Mouse (Mus musculus): ENCODE measurements around the gene Tubb5. TPM values are rescaled to one million over a fixed set of nuclear protein-coding genes. Genes with fewer than 3 reads are reported as not detected.

The Tubb5 gene
- total RNA-seq, 2 experiments from 2014 or later: 188 to 218 TPM

- DNase-seq: peak; percentile 90 to 92
Observed at GRCm38 (mm10) chr17:35829737-35830136, 8.4 kb downstream of the Tubb5 start.

- DNase-seq: no peak
Observed at GRCm38 (mm10) chr17:35825109-35825850, 12.8 kb downstream of the Tubb5 start.

GRCm38 (mm10) chr17:35824402-35824801 is 13.7 kb downstream of the Tubb5 start:
- no peak for DNase-seq

GRCm38 (mm10) chr17:35822964-35823937 is 14.9 kb downstream of the Tubb5 start, which contains the start of gene Flot1:
Gene Flot1 (plus strand): TSS chr17:35823230.
- peak; percentile 90 to 94 for DNase-seq

- no peak for DNase-seq
Observed at GRCm38 (mm10) chr17:35822564-35822963, 15.5 kb downstream of the Tubb5 start.

GRCm38 (mm10) chr17:35821439-35822430 is 16.4 kb downstream of the Tubb5 start, which contains the start of gene Ier3:
Gene Ier3 (plus strand): TSS chr17:35821684.
- DNase-seq: peak; percentile 91 to 92

- no peak for DNase-seq
Observed at GRCm38 (mm10) chr17:35820111-35820510, 18.0 kb downstream of the Tubb5 start.

- no peak for DNase-seq
Observed at GRCm38 (mm10) chr17:35817226-35817625, 20.9 kb downstream of the Tubb5 start.

GRCm38 (mm10) chr17:35816686-35817085 is 21.4 kb downstream of the Tubb5 start:
- DNase-seq: no peak

- no peak for DNase-seq
Observed at GRCm38 (mm10) chr17:35815836-35816235, 22.3 kb downstream of the Tubb5 start.

- no peak for DNase-seq
Observed at GRCm38 (mm10) chr17:35814678-35815077, 23.4 kb downstream of the Tubb5 start.

GRCm38 (mm10) chr17:35813653-35814052 is 24.5 kb downstream of the Tubb5 start:
- no peak for DNase-seq

- peak; percentile 95 for DNase-seq
Observed at GRCm38 (mm10) chr17:35813245-35813647, 24.9 kb downstream of the Tubb5 start.

- no peak for DNase-seq
Observed at GRCm38 (mm10) chr17:35812736-35813135, 25.4 kb downstream of the Tubb5 start.

GRCm38 (mm10) chr17:35812307-35812706 is 25.8 kb downstream of the Tubb5 start:
- DNase-seq: no peak

GRCm38 (mm10) chr17:35810900-35811648 is 27.0 kb downstream of the Tubb5 start:
- no peak for DNase-seq

GRCm38 (mm10) chr17:35809395-35809794 is 28.7 kb downstream of the Tubb5 start:
- no peak for DNase-seq

- peak; percentile 75 to 77 for DNase-seq
Observed at GRCm38 (mm10) chr17:35808073-35808472, 30.0 kb downstream of the Tubb5 start.

- DNase-seq: no peak
Observed at GRCm38 (mm10) chr17:35803858-35804399, 34.2 kb downstream of the Tubb5 start.

GRCm38 (mm10) chr17:35803020-35803419 is 35.1 kb downstream of the Tubb5 start:
- DNase-seq: no peak
